Mouse (Mus musculus): ENCODE data around the gene BC051665. TPM values are rescaled to one million over a fixed set of nuclear protein-coding genes. Genes with fewer than 3 reads are reported as not detected.

BC051665 gene
- polyA plus RNA-seq (2014; fragmentation: Illumina TruSeq; extraction: RNeasy Lipid Tissue Mini Kit (QIAGEN cat#74804)): not detected

DNA sequence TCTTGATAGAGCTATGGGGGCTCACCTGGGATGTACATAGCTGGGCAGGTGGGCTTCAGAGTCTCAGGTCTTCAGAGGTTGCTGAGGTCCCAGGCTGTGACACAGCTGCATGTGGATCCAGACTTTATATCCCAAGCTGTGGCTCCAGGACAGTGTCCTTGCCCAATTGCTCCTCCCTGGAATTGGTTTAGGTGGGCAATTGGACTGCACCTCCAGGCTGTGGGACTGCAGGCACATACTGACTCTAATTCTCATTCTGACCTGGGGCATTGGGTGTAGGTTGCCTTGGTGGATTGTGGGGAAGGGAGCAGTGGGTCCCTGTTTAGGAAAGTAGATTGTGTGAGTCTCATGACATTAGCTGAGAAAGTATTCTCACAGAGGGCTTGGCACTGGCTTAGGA lies at the start of gene BC051665:
TSS of gene BC051665 (minus strand) at position 101 of the 400 bp plus-strand sequence.

DNA sequence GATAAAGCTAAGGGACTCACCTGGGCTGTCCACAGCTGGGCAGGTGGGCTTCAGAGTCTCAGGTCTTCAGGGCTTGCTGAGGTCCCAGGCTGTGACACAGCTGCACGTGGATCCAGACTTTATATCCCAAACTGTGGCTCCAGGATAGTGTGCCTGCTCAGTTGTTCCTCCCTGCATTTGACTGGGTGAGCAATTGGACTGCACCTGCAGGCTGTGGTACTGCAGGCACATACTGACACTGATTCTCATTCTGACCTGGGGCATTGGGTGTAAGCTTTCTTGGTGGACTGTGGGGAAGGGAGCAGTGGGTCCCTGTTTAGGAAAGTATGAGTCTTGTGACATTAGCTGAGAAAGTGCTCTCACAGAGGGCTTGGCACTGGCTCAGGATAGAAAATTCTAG lies 16.6 kb upstream of the BC051665 start, which contains the start of gene Ctsll3:
TSS of gene Ctsll3 (minus strand) at position 101 of the 400 bp plus-strand sequence.

Other genes starting within 250 kb of the BC051665 start
- gene Dapk1, start 184.4 kb downstream of the BC051665 start, polyA plus RNA-seq (2014; fragmentation: Illumina TruSeq; extraction: RNeasy Lipid Tissue Mini Kit (QIAGEN cat#74804)): 30.2 TPM
- gene Ctsll3, start 16.5 kb upstream of the BC051665 start, polyA plus RNA-seq (2014; fragmentation: Illumina TruSeq; extraction: RNeasy Lipid Tissue Mini Kit (QIAGEN cat#74804)): not detected
- gene 4930486L24Rik, start 78.1 kb upstream of the BC051665 start, polyA plus RNA-seq (2014; fragmentation: Illumina TruSeq; extraction: RNeasy Lipid Tissue Mini Kit (QIAGEN cat#74804)): 1.5 TPM
- 0.40 TPM for gene Gm49392, start 110.5 kb upstream of the BC051665 start, polyA plus RNA-seq (2014; fragmentation: Illumina TruSeq; extraction: RNeasy Lipid Tissue Mini Kit (QIAGEN cat#74804))
- 3.1 TPM for gene Ctla2b, start 111.1 kb upstream of the BC051665 start, polyA plus RNA-seq (2014; fragmentation: Illumina TruSeq; extraction: RNeasy Lipid Tissue Mini Kit (QIAGEN cat#74804))
- not detected for gene Tpbpb, start 118.5 kb upstream of the BC051665 start, polyA plus RNA-seq (2014; fragmentation: Illumina TruSeq; extraction: RNeasy Lipid Tissue Mini Kit (QIAGEN cat#74804))
- gene Gm49393, start 149.2 kb upstream of the BC051665 start, polyA plus RNA-seq (2014; fragmentation: Illumina TruSeq; extraction: RNeasy Lipid Tissue Mini Kit (QIAGEN cat#74804)): 7.7 TPM
- gene Gm49391, start 150.2 kb upstream of the BC051665 start, polyA plus RNA-seq (2014; fragmentation: Illumina TruSeq; extraction: RNeasy Lipid Tissue Mini Kit (QIAGEN cat#74804)): 11.8 TPM
- 61.0 TPM for gene Ctla2a, start 150.3 kb upstream of the BC051665 start, polyA plus RNA-seq (2014; fragmentation: Illumina TruSeq; extraction: RNeasy Lipid Tissue Mini Kit (QIAGEN cat#74804))
- not detected for gene Tpbpa, start 155.6 kb upstream of the BC051665 start, polyA plus RNA-seq (2014; fragmentation: Illumina TruSeq; extraction: RNeasy Lipid Tissue Mini Kit (QIAGEN cat#74804))
- gene Ctsj, start 219.6 kb upstream of the BC051665 start, polyA plus RNA-seq (2014; fragmentation: Illumina TruSeq; extraction: RNeasy Lipid Tissue Mini Kit (QIAGEN cat#74804)): not detected

Data from ovary, adult 10 weeks (tissue).